Mouse (Mus musculus) stomach, postnatal 0 days (tissue): ENCODE data around the gene Plce1.

Experiments used
- CTCF ChIP-seq: IDR thresholded peaks from 2 replicates; pipeline ENCODE4 v1.5.1; 2016; ENCODE audit warnings: antibody characterized with exemption, low read depth, mild to moderate bottlenecking, moderate library complexity
- EP300 ChIP-seq: optimal IDR thresholded peaks from 2 replicates; pipeline ENCODE3; 2016; ENCODE audit warnings: antibody characterized with exemption

- TF ChIP-seq CTCF = no peak
- TF ChIP-seq EP300 = no peak
These were observed 315.6 kb downstream of the Plce1 start for GRCm38 (mm10) chr19:38796546-38796945.
